Mouse (Mus musculus): ENCODE data around the gene 4930503B20Rik.

4930503B20Rik gene

GRCm38 (mm10) chr3:146650716-146651115 is 401 bp downstream of the 4930503B20Rik start:
- DNase-seq (ENCODE audit: low spot score), result no peak

- no peak for DNase-seq (ENCODE audit: low spot score)
Observed at GRCm38 (mm10) chr3:146649311-146649894, 1.7 kb downstream of the 4930503B20Rik start.

- no peak for DNase-seq (ENCODE audit: low spot score)
Observed at GRCm38 (mm10) chr3:146641818-146642427, 9.2 kb downstream of the 4930503B20Rik start.

GRCm38 (mm10) chr3:146632506-146632905 is 18.6 kb downstream of the 4930503B20Rik start:
- DNase-seq (ENCODE audit: low spot score), result no peak

- DNase-seq (ENCODE audit: low spot score), result no peak
Observed at GRCm38 (mm10) chr3:146628227-146628982, 22.7 kb downstream of the 4930503B20Rik start.

- DNase-seq (ENCODE audit: low spot score), result no peak
Observed at GRCm38 (mm10) chr3:146625766-146626165, 25.4 kb downstream of the 4930503B20Rik start.

GRCm38 (mm10) chr3:146621966-146622365 is 29.2 kb downstream of the 4930503B20Rik start:
- DNase-seq (ENCODE audit: low spot score), result no peak

GRCm38 (mm10) chr3:146620555-146621249 is 30.4 kb downstream of the 4930503B20Rik start:
- DNase-seq (ENCODE audit: low spot score), result no peak

GRCm38 (mm10) chr3:146620101-146620500 is 31.0 kb downstream of the 4930503B20Rik start:
- no peak for DNase-seq (ENCODE audit: low spot score)

- no peak for DNase-seq (ENCODE audit: low spot score)
Observed at GRCm38 (mm10) chr3:146618357-146618756, 32.8 kb downstream of the 4930503B20Rik start.

GRCm38 (mm10) chr3:146617946-146618345 is 33.2 kb downstream of the 4930503B20Rik start:
- no peak for DNase-seq (ENCODE audit: low spot score)

GRCm38 (mm10) chr3:146616533-146617283 is 34.4 kb downstream of the 4930503B20Rik start:
- DNase-seq (ENCODE audit: low spot score), result no peak

GRCm38 (mm10) chr3:146615496-146615895 is 35.6 kb downstream of the 4930503B20Rik start, which contains the start of gene Dnase2b:
Gene Dnase2b (minus strand): TSS chr3:146615596.
- DNase-seq (ENCODE audit: low spot score), result no peak

GRCm38 (mm10) chr3:146611821-146612220 is 39.3 kb downstream of the 4930503B20Rik start:
- no peak for DNase-seq (ENCODE audit: low spot score)

- no peak for DNase-seq (ENCODE audit: low spot score)
Observed at GRCm38 (mm10) chr3:146611261-146611660, 39.9 kb downstream of the 4930503B20Rik start.

- DNase-seq (ENCODE audit: low spot score), result no peak
Observed at GRCm38 (mm10) chr3:146610322-146610721, 40.8 kb downstream of the 4930503B20Rik start.

- DNase-seq (ENCODE audit: low spot score), result no peak
Observed at GRCm38 (mm10) chr3:146607368-146607767, 43.7 kb downstream of the 4930503B20Rik start.

GRCm38 (mm10) chr3:146604647-146605046 is 46.5 kb downstream of the 4930503B20Rik start:
- no peak for DNase-seq (ENCODE audit: low spot score)

- no peak for DNase-seq (ENCODE audit: low spot score)
Observed at GRCm38 (mm10) chr3:146602531-146602930, 48.6 kb downstream of the 4930503B20Rik start.

GRCm38 (mm10) chr3:146601205-146601604 is 49.9 kb downstream of the 4930503B20Rik start:
- DNase-seq (ENCODE audit: low spot score), result peak; percentile 7

GRCm38 (mm10) chr3:146599198-146599900 is 51.8 kb downstream of the 4930503B20Rik start:
- DNase-seq (ENCODE audit: low spot score), result no peak

All from c-Kit-positive CD71-positive TER-119-positive erythroid progenitor cells, embryonic 14.5 days (primary cell).